Mouse (Mus musculus) c-Kit-positive CD71-positive TER-119-negative erythroid progenitor cells, embryonic 14.5 days (primary cell): ENCODE measurements at regions not wholly inside any gene's neighbourhood (a gene's known extent, or its start where the extent isn't known, plus 50 kb on each side); places are given as distances from the start of the nearest gene placed in this dataset.

Experiments
- DNase-seq: peaks from one replicate; pipeline ENCODE4 v3.0.0-alpha.2; 2013; ENCODE audit warnings: low read depth

DNA sequence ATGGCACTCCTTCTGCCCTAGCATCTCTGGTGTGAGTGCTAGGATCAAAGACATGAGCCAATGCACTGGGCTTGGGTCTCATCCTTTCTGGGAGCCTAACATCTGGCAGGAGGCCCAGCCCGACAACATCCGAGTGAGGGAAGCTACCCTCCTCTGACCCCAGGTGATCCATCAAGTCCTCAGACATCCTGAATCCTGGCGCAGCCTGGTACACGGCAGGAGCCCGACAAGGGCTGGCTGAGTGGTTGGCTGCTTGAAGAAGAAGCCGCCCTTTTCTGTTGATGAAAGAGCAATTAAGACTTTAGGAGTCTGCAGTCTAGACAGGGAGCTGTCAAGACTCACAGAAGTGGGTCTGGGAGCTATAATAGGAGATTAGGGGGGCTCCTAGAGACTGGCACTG lies 342.1 kb downstream of the Rps24 start:
- DNase-seq = no peak

GRCm38 (mm10) chr14:24833211-24833610 lies 346.3 kb downstream of the Rps24 start:
- DNase-seq = no peak

DNA sequence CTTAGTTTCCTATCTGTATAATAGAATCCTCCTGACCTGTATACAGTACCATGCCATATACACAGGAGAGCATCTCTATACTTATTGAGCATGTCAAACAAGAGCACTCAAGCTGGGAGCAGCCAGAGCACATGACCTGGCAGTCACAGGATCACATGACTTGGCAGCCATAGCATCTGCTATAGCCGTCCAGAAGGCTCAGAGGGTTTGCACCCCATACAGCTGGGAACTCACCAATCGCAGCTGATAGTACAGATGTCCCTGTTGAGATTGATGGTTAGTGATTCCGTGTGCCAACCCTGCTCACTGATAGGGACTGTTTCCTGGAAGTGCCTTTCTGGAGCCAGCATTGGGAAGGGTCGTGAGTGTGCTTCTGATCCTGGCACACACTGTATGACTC lies 351.3 kb downstream of the Rps24 start:
- DNase-seq = no peak

- DNase-seq = no peak
These were observed 352.1 kb downstream of the Rps24 start for GRCm38 (mm10) chr14:24839056-24839455.

GRCm38 (mm10) chr14:24841715-24842496 lies 355.0 kb downstream of the Rps24 start:
- no peak for DNase-seq

GRCm38 (mm10) chr14:24843626-24844025 lies 356.7 kb downstream of the Rps24 start:
- no peak for DNase-seq

DNA sequence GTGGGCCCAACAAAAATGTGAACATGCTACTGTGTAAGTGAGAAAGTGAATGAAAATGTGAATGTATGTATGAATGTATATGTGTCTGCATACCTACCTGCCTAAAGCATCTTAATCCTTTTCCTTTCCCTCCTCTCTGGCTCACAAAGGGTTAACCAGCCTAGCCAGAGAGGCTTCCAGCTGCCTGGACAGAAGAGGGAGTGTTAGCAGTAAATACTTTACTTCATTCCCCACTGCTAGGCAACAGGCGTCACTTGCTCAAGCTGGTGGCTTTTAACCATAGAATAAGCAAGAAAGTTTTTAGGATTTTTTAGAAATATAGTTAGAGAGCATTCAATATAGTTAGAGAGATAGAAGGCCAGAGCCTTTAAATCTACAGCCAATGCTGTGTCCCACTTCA lies 363.6 kb downstream of the Rps24 start:
- no peak for DNase-seq

- DNase-seq = no peak
These were observed 367.5 kb downstream of the Rps24 start for GRCm38 (mm10) chr14:24854459-24854858.

DNA sequence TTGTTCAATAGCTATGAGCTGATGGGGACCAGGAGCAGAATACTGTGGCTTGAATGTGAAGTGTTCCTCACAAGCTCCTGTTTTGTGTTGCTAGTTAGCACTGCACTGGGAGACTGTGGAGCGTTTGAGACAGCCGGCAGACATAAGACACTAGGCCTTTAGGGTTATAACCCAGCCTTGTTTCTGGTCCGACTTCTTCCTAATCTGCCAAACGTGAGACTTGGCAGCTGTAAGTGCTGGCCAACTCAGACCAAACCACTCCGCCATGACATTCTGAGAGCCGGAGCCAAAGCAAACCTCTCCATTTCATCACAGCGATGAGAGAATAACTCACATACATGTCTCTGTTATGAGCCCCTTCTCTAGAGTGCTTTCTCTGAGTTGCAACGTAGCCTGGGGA lies 375.2 kb downstream of the Rps24 start:
- DNase-seq = no peak

- DNase-seq = no peak
These were observed 375.7 kb downstream of the Rps24 start for GRCm38 (mm10) chr14:24862661-24863060.

GRCm38 (mm10) chr14:24863116-24863515 lies 376.2 kb downstream of the Rps24 start:
- DNase-seq = no peak

GRCm38 (mm10) chr14:24865579-24866230 lies 378.8 kb downstream of the Rps24 start:
- no peak for DNase-seq

- DNase-seq = no peak
These were observed 380.9 kb downstream of the Rps24 start for GRCm38 (mm10) chr14:24867816-24868215.

GRCm38 (mm10) chr14:24868756-24869155 lies 381.8 kb downstream of the Rps24 start:
- no peak for DNase-seq

DNA sequence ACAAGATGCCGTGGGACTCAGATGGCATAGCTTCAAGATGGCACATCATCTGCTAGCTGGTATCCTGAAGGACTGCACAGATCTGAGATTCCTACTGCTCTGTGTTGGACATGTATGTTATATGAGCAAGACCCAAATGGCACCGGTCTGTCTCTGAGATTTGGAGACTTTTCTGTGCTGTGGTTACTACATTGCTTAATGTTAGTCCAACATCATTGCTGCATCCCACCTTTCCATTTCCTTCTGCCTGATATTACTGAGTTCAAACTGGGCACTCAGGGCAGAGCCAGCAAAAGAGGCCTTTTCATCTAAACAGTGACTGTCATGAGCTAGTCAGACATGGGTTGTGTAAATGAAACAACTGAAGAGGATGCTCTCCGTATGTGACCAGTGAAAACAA lies 383.3 kb downstream of the Rps24 start:
- no peak for DNase-seq

DNA sequence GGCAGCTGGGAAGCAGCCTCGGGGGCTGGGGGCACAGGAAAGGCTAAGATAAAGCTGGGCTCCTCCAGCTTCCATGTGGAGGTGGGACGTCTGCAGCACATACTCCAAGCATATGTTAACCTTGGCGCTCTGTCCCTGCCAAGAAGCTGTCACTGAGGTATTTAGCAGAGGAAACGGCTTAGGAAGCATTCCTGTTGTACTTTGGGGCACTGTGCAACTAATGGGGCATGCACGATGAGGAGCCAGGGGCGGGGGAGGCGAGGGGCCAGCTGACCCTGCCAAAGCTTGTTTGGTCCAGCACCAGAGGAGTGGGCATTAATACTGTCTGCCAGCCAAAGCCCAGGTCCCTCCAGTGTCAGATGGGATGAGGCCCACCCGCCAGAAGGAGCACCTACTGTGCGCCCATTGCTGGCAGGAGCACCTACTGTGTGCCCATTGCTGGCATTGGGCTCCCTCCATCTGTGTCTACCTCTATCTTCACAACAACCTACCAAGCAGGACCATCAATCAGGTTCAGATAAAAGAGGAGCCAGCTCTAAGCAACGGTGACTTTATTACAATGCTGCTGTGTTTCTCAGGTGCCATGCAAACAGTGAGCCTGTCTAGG lies 384.6 kb downstream of the Rps24 start:
- no peak for DNase-seq

DNA sequence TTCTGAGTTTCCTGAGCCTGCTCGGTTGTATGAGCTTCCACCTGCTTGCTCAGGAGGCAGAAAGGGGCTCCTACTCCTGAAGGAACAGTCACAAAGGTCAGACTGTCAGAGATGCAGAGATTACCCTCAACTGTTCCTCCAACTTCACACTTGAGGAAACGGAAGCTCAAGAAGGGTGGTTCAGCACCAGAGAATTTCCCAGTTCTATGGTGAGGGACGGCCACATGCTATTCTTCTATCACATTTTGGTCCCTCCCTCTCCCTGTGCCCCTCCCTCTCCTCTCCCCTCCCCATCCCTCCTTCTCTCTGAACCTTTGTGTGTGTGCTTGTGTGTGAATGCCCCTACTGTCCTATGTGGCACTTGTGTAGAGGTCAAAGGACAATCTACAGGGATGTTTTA lies 386.0 kb downstream of the Rps24 start:
- no peak for DNase-seq

- no peak for DNase-seq
These were observed 386.5 kb downstream of the Rps24 start for GRCm38 (mm10) chr14:24873406-24873805.

- no peak for DNase-seq
These were observed 387.7 kb downstream of the Rps24 start for GRCm38 (mm10) chr14:24874426-24875155.

DNA sequence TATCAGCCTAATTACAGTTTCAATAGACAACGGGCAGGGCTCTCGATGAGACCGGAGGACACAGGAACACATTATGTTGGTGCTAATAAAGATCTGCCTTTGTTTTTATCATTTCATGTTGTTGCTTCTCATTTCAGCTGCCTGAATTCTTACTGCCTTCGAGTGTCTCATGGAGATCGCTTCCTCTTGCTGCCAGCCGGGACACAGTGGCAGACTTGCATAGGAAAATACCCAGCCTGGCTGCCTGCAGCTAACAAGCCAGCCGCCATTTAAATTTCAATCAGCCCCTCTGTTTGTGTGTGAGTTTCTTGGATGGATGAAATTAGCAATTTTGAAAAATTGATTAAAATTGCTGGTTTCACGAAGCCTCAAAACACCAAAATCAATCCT lies 388.2 kb downstream of the Rps24 start:
- DNase-seq = no peak

DNA sequence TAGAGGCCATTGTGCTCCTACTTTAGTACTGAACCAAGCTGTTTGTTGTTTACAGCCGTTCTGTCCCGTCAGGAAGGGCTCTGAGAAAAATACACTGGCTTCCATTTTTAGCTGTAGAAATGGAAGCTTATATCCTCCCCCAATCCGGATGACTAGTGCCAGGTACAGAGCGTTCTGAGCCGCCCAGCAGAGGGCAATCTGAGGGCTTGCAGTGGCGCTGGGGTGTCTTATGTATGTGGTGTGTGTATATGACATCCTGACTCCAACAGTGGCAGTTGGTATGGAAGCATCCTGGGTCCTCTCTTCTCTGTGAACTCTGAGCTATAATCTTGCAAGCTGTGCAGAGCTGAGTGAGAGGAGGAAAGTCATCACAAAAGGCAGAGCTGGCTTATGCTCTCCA lies 389.0 kb downstream of the Rps24 start:
- DNase-seq = no peak

DNA sequence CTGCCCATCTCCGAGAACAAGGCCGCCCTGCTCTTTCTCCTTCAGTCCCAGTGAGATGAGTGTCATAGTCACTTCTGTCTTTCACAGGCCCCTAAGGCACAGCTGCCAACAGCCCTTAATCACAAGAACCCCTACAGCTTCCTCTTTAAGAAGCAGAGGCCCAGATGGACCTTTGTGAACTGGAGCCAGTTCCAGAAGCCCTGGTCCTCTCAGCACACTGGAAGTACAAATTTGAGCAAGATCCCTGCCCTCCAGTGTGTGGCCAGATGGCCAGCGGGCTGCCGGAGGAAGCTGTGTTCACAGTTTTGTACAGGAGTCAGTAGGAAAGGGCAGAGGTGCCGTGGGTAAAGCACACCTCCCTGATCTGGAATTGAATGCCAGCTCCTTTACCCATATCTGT lies 389.6 kb downstream of the Rps24 start:
- DNase-seq = no peak

- DNase-seq = no peak
These were observed 390.9 kb downstream of the Rps24 start for GRCm38 (mm10) chr14:24877853-24878252.
